Mouse (Mus musculus): ENCODE measurements at regions not wholly inside any gene's neighbourhood (a gene's known extent, or its start where the extent isn't known, plus 50 kb on each side); places are given as distances from the start of the nearest gene placed in this dataset.

- TF ChIP-seq CTCF (IDR thresholded peaks at IDR 0.05; ENCODE audit: extremely low read depth, insufficient read depth, insufficient read length, insufficient replicate concordance) (no peak), POLR2A (IDR thresholded peaks at IDR 0.05; ENCODE audit: low read depth, low read length) (no peak)
Observed at GRCm38 (mm10) chr9:43939336-43939735, 103.8 kb upstream of the Thy1 start.

Data from spleen, adult 2 months (tissue).